Mouse (Mus musculus): ENCODE measurements around the gene Tbxas1.
A peak's percentile ranks its signal among the peaks of the same experiment; 100 is the strongest.

Gene Tbxas1

DNA sequence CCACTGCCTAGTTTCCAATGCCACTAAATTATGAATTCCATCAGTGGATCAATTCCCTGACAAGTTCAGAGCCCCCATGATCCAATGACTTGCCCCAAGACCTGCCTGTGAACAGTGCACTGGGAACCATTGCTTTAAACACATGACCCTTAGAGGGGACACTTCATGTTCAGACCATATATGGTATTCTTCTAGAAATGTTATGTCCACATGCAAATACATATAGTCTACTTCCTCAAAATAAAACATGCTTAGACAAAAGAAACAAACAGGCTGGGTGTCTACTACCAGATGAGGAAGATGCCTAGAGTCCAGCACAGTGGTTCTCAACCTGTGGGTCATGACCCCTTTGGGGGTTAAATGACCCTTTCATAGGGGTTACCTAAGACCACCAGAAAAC is 201.3 kb downstream of the Tbxas1 start:
- no peak for DNase-seq (ENCODE audit: extremely low read depth, insufficient read length, low spot score)

DNA sequence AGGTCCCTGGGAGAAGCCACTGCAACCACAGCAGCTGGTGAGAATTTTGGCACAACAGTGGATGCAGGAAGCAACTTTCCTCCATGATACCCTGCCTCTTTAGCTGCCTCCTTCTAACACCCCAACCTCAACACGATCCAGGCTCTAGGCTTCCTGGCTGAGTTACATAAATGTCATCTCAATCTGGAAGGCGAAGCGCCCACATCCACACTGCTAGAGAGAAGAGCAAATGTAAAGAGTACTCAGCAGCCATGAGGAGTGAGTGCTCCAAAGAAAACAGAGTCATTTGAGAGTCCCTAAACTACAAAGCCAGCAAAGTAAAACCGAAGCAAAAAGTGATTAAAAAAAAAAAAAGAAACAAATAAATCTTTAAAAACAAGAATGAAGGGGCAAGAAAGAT is 229.4 kb downstream of the Tbxas1 start:
- no peak for DNase-seq (ENCODE audit: extremely low read depth, insufficient read length, low spot score)

DNA sequence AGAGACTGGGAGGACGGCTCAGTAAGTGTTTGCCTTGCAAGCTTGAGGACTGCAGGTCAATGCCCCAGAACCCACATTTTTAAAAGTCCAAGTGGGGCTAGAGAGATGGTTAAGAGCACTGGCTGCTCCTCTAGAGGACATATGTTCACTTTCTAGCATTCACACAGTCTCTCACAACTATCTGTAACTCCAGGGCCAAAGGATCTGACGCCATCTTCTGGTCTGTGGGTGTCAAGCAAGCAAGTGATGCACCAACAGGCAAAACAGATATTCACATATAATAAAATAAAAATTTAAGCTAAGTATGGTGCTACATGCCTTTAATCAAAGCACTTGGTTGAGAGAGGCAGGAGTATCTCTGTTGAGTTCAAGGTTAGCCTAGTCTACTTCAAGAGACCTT is 231.6 kb downstream of the Tbxas1 start:
- DNase-seq (ENCODE audit: extremely low read depth, insufficient read length, low spot score): no peak

DNA sequence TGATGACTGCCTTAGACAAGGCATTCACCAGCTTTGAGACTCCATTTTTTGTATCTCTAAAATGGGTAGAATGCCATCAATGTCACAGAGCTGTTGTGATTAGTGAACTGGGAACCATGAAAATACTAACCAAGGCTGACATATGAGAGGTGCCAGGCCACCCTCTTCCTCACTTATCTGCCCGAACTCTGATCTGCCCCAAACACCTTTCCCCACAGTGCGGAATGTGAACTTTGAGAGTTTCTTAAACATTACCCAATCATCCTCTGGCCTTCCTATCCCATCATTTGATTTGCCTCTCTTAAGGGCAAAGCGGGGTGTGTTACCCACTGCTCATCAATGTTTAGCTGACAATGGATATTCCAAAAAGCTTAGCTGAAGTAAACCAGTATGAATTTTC is 237.5 kb downstream of the Tbxas1 start:
- DNase-seq (ENCODE audit: extremely low read depth, insufficient read length, low spot score): no peak

DNA sequence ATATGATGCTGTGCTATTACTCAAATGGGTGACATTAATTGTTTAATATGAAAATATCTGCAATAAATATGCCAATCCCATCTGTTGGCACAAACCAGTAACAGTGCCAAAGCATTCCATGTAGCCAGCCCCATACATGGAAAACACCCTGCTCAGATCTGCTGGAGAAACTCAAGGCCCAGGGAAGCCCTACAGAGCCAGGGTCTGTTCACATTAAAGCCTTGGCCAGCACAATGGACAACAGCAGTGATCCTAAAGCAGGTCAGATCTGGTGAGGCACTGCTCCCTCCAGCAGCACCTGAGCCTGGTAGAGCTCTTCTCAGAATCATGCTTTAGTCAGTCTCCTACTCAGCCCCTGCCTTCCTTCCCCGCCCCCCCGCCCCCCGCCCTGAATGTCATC is 237.9 kb downstream of the Tbxas1 start:
- no peak for DNase-seq (ENCODE audit: extremely low read depth, insufficient read length, low spot score)

DNA sequence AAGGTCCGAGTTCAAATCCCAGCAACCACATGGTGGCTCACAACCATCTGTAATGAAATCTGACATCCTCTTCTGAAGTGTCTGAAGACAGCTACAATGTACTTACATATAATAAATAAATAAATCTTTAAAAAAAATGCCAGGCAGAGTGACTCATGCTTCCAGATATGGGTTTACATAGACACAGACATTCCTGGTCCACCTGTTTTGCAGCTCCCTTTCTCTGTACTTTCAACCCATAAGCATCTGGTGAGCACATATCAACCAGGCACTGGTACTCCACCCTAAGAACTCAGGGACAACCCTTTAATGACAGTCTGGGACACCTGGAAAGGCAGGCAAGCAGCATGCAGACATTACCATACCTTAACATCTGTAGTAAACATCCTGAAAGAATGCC is 240.2 kb downstream of the Tbxas1 start:
- no peak for DNase-seq (ENCODE audit: extremely low read depth, insufficient read length, low spot score)

DNA sequence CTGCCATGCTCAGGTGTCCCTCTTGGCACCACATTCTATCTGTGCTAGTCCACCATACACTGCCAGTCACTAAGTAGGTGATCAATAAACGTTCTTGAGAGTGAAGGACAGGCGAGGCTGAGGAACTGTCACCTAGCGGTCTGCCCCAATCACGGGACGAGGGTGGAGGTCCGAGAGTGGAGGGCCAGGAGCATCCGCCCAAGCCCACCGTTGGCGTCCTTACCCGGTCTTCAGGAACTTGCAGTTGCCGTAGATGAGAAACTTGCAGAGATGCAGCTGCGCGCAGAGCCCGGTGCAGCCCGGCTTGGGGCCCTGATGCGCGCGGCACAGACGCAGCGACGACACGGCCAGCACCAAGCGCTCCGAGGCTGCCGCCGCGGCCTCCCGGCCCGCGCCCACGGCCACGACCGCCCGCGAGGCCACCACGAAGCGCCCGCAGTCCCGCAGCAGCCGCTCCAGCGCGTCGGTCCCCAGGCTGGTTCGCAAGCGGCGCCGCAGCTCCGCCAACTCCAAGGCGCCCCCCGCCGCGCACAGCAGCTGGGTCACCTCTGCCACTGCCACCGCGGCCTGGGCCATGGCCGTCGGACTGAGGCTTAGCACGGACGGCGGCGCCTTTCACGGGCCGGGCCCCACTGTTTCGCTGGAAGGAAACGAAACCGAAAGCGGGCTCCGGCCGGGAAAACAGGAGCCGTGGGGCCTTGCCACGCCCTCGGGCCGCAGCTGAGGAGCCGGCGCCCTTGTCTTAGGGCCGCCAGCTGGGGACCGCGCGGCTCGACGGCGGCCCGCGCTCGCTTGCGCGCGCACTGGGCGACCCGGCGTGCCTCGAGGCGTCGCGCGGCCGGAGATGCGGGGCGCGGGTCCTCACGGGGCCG is 242.6 kb downstream of the Tbxas1 start, which contains the start of gene Parp12:
Gene Parp12 (minus strand): TSS at position 766 of the 872 bp plus-strand sequence.
- peak; percentile 77 for DNase-seq (ENCODE audit: extremely low read depth, insufficient read length, low spot score)

DNA sequence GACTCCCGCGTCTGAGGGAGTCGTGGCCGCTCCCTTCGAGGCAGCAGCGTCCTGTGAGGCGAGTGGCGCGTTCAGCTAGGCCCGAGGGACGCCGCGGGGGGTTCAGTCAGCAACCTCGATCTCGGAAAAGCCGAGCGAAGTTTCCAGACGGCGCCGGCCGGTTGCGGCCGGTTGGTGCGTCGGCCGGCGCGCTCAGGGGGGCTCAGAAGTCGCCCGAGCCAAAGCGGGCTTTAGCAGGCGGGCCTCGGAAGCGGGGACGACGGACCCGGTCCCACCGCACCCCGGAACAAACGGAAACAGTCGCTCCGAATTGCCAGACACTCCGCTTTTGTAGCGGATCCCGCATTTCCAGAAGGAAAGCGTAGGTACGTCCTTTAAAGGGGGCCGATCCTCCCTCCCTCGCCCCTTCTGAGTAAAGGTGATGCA is 243.3 kb downstream of the Tbxas1 start:
- peak; percentile 18 for DNase-seq (ENCODE audit: extremely low read depth, insufficient read length, low spot score)

DNA sequence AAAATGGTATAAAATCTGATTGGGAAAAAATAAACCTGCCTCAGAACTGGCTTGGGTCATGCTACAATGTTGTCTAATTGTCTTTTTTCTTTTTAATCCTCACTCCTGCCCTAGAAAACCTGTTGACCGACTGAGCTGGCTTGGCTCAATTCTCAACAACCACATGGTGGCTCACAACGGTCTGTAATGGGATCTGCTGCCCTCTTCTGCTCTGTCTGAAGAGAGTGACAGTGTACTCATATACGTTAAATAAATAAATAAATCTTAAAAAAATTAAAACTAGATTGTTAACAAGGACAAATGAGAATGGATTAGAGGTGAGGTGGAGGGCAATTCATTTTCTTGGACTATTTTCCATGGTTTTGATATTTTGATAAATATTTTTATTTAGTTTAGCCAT is 245.5 kb downstream of the Tbxas1 start:
- no peak for DNase-seq (ENCODE audit: extremely low read depth, insufficient read length, low spot score)

DNA sequence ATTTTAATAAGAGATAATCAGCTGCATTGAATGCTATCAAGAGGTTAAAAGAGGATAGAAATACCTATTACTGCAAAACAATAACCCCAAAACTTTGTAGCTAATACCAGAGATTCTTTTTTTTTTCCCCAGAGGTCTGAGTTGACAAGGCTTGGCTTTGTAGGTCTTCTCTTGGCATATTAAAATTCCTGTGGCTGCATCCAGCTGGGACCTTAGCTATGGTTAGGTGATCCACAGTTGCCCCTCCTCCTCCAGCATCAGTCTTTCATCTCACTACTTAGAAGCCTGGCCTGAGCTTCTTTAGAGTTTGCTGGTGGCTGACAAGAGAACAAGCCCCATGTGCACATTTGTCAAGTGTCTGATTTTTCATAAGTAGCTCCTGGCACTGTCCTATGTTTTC is 249.5 kb downstream of the Tbxas1 start:
- DNase-seq (ENCODE audit: extremely low read depth, insufficient read length, low spot score): no peak

DNA sequence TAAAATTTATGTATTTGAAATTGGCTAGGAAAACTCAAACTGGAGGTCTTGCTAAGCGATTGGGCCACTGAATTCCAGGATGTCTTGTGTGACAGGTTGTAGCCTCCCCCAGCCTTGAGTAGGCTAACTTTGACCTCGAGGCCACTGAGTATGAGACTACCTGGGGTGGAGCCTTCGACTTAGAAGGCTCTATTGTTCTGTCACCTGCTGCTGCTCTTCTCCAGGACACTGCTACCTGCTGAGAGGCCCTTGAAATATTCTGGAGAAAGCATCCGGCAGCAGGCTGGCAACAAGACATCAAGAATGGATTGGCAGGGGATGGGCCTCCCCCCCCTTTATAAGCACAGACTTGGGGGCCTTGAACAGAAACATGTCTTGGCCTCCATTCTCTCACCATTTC is 256.3 kb downstream of the Tbxas1 start:
- no peak for DNase-seq (ENCODE audit: extremely low read depth, insufficient read length, low spot score)

DNA sequence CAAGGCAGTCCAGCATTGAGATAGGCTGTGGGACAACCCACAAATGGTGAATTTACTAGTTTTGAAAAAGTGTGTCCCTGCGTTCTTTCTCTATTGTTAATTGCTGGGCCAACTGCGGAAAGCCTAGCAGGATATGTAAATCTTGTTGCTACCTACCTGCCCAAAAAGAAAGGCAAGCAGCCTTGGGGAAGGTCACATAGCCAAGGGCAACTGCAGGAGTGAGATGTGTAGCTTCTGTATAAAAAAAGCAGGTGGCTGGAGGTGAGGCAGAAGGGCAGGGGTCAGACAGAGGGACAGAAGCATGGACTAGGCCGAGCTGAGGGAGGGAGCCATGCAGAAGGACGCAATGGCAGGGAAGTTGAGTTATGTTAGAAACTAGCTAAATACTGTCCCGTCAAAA is 257.4 kb downstream of the Tbxas1 start:
- no peak for DNase-seq (ENCODE audit: extremely low read depth, insufficient read length, low spot score)

Data from 3134 (cell line).